Mouse (Mus musculus): ENCODE data around the gene Hacd2. TPM values are rescaled to one million over a fixed set of nuclear protein-coding genes. Genes with fewer than 3 reads are reported as not detected.

Gene Hacd2
- polyA plus RNA-seq, 1 experiment from 2014 or later: 28.9 TPM

- WGBS: 94% methylated on average over 1 of the region's 1 CpGs
- no peaks in the 10 kb centered on the region; the same call in 1 of the 2 replicates for H3K4me1 ChIP-seq (ENCODE audit: control insufficient read depth, insufficient read depth, low read length)
- no peaks in the 10 kb centered on the region for H3K27me3 ChIP-seq (ENCODE audit: control insufficient read depth, insufficient read depth, low read length)
- H3K27ac ChIP-seq (ENCODE audit: low read depth, low read length): no peak overlapping the region
- no peaks in the 10 kb centered on the region for H3K36me3 ChIP-seq (ENCODE audit: control insufficient read depth, insufficient read depth, low read length)
- no peaks in the 10 kb centered on the region for H3K9me3 ChIP-seq (ENCODE audit: control insufficient read depth, low read length)
- no peak overlapping the region for H3K9ac ChIP-seq (replicated peaks; ENCODE audit: low read depth, low read length)
- no peak overlapping the region for H3K4me3 ChIP-seq (ENCODE audit: low read depth, low read length)
- no peak for ATAC-seq (ENCODE audit: low read depth)
- no peak overlapping the region for H3K4me2 ChIP-seq (ENCODE audit: low read depth, low read length)
These were observed 3.7 kb upstream of the Hacd2 start for GRCm38 (mm10) chr16:35018470-35018974.

- 57% methylated on average over 5 of the region's 5 CpGs for WGBS
- ATAC-seq (ENCODE audit: low read depth): no peak; the same call in 1 of the 2 replicates
These were observed 356 bp upstream of the Hacd2 start for GRCm38 (mm10) chr16:35021903-35022241.

GRCm38 (mm10) chr16:35023138-35023735 is 1.0 kb downstream of the Hacd2 start:
- peak overlapping the region; percentile 83; the same call in 1 of the 2 replicates for H3K9ac ChIP-seq (replicated peaks; ENCODE audit: low read depth, low read length)
- no peaks in the 10 kb centered on the region for H3K9me3 ChIP-seq (ENCODE audit: control insufficient read depth, low read length)
- H3K27ac ChIP-seq (ENCODE audit: low read depth, low read length): no peak overlapping the region
- H3K27me3 ChIP-seq (ENCODE audit: control insufficient read depth, insufficient read depth, low read length): no peaks in the 10 kb centered on the region
- no peaks in the 10 kb centered on the region for H3K36me3 ChIP-seq (ENCODE audit: control insufficient read depth, insufficient read depth, low read length)
- H3K4me1 ChIP-seq (ENCODE audit: control insufficient read depth, insufficient read depth, low read length): no peaks in the 10 kb centered on the region; the same call in 1 of the 2 replicates
- no peak for ATAC-seq (ENCODE audit: low read depth)
- peak overlapping the region; percentile 86 for H3K4me3 ChIP-seq (ENCODE audit: low read depth, low read length)
- H3K4me2 ChIP-seq (ENCODE audit: low read depth, low read length): peak overlapping the region; percentile 46
- 4% methylated on average over 8 of the region's 8 CpGs for WGBS

More at GRCm38 (mm10) chr16:35021903-35022241, 356 bp upstream of the Hacd2 start:
- Histone ChIP-seq H3K36me3 (ENCODE audit: control insufficient read depth, insufficient read depth, low read length) (no peaks in the 10 kb centered on the region), H3K9me3 (ENCODE audit: control insufficient read depth, low read length) (no peaks in the 10 kb centered on the region), H3K9ac (replicated peaks; ENCODE audit: low read depth, low read length) (0 out of 2 replicates have a peak overlapping the region, but pooled peaks have one; percentile 21), H3K27ac (ENCODE audit: low read depth, low read length) (no peak overlapping the region; the same call in 1 of the 2 replicates), H3K4me3 (ENCODE audit: low read depth, low read length) (peak overlapping the region; percentile 86), H3K4me2 (ENCODE audit: low read depth, low read length) (peak overlapping the region; percentile 46), H3K4me1 (ENCODE audit: control insufficient read depth, insufficient read depth, low read length) (no peaks in the 10 kb centered on the region; the same call in 1 of the 2 replicates), H3K27me3 (ENCODE audit: control insufficient read depth, insufficient read depth, low read length) (no peaks in the 10 kb centered on the region)

GRCm38 (mm10) chr16:35024300-35024699 is 2.1 kb downstream of the Hacd2 start:
- Histone ChIP-seq H3K36me3 (ENCODE audit: control insufficient read depth, insufficient read depth, low read length) (peaks cover 4% of the 10 kb centered on the region; the same call in 1 of the 2 replicates), H3K9me3 (ENCODE audit: control insufficient read depth, low read length) (no peaks in the 10 kb centered on the region), H3K27ac (ENCODE audit: low read depth, low read length) (no peak overlapping the region), H3K4me3 (ENCODE audit: low read depth, low read length) (no peak overlapping the region), H3K4me2 (ENCODE audit: low read depth, low read length) (no peak overlapping the region), H3K9ac (replicated peaks; ENCODE audit: low read depth, low read length) (no peak overlapping the region), H3K27me3 (ENCODE audit: control insufficient read depth, insufficient read depth, low read length) (no peaks in the 10 kb centered on the region), H3K4me1 (ENCODE audit: control insufficient read depth, insufficient read depth, low read length) (no peaks in the 10 kb centered on the region; the same call in 1 of the 2 replicates)
- ATAC-seq (ENCODE audit: low read depth): no peak
- 86% methylated on average over 5 of the region's 5 CpGs for WGBS

- Histone ChIP-seq H3K9me3 (ENCODE audit: control insufficient read depth, low read length) (no peaks in the 10 kb centered on the region), H3K27me3 (ENCODE audit: control insufficient read depth, insufficient read depth, low read length) (no peaks in the 10 kb centered on the region), H3K4me2 (ENCODE audit: low read depth, low read length) (no peak overlapping the region), H3K4me3 (ENCODE audit: low read depth, low read length) (no peak overlapping the region), H3K9ac (replicated peaks; ENCODE audit: low read depth, low read length) (no peak overlapping the region), H3K4me1 (ENCODE audit: control insufficient read depth, insufficient read depth, low read length) (no peaks in the 10 kb centered on the region; the same call in 1 of the 2 replicates), H3K36me3 (ENCODE audit: control insufficient read depth, insufficient read depth, low read length) (peaks cover 8% of the 10 kb centered on the region; the same call in 1 of the 2 replicates), H3K27ac (ENCODE audit: low read depth, low read length) (no peak overlapping the region)
- ATAC-seq (ENCODE audit: low read depth): no peak
- WGBS: 90% methylated on average over 4 of the region's 4 CpGs
These were observed 3.1 kb downstream of the Hacd2 start for GRCm38 (mm10) chr16:35025347-35025746.

GRCm38 (mm10) chr16:35033241-35033640 is 11.0 kb downstream of the Hacd2 start:
- no peaks in the 10 kb centered on the region for H3K27me3 ChIP-seq (ENCODE audit: control insufficient read depth, insufficient read depth, low read length)
- H3K4me2 ChIP-seq (ENCODE audit: low read depth, low read length): no peak overlapping the region
- peaks cover 8% of the 10 kb centered on the region; the same call in 1 of the 2 replicates for H3K36me3 ChIP-seq (ENCODE audit: control insufficient read depth, insufficient read depth, low read length)
- H3K27ac ChIP-seq (ENCODE audit: low read depth, low read length): no peak overlapping the region
- no peak overlapping the region for H3K9ac ChIP-seq (replicated peaks; ENCODE audit: low read depth, low read length)
- no peaks in the 10 kb centered on the region for H3K4me1 ChIP-seq (ENCODE audit: control insufficient read depth, insufficient read depth, low read length)
- H3K4me3 ChIP-seq (ENCODE audit: low read depth, low read length): no peak overlapping the region
- 89% methylated on average over 3 of the region's 3 CpGs for WGBS
- ATAC-seq (ENCODE audit: low read depth): no peak
- no peaks in the 10 kb centered on the region for H3K9me3 ChIP-seq (ENCODE audit: control insufficient read depth, low read length)

- Histone ChIP-seq H3K9me3 (ENCODE audit: control insufficient read depth, low read length) (no peaks in the 10 kb centered on the region), H3K4me3 (ENCODE audit: low read depth, low read length) (no peak overlapping the region), H3K27ac (ENCODE audit: low read depth, low read length) (no peak overlapping the region), H3K27me3 (ENCODE audit: control insufficient read depth, insufficient read depth, low read length) (no peaks in the 10 kb centered on the region), H3K4me1 (ENCODE audit: control insufficient read depth, insufficient read depth, low read length) (no peaks in the 10 kb centered on the region), H3K36me3 (ENCODE audit: control insufficient read depth, insufficient read depth, low read length) (peaks cover 5% of the 10 kb centered on the region; the same call in 1 of the 2 replicates), H3K9ac (replicated peaks; ENCODE audit: low read depth, low read length) (no peak overlapping the region), H3K4me2 (ENCODE audit: low read depth, low read length) (no peak overlapping the region)
- 82% methylated on average over 8 of the region's 8 CpGs for WGBS
- ATAC-seq (ENCODE audit: low read depth): no peak
These were observed 11.8 kb downstream of the Hacd2 start for GRCm38 (mm10) chr16:35033809-35034577.

- Histone ChIP-seq H3K4me3 (ENCODE audit: low read depth, low read length) (no peak overlapping the region), H3K27me3 (ENCODE audit: control insufficient read depth, insufficient read depth, low read length) (no peaks in the 10 kb centered on the region), H3K4me1 (ENCODE audit: control insufficient read depth, insufficient read depth, low read length) (no peaks in the 10 kb centered on the region), H3K9me3 (ENCODE audit: control insufficient read depth, low read length) (no peaks in the 10 kb centered on the region), H3K4me2 (ENCODE audit: low read depth, low read length) (no peak overlapping the region), H3K9ac (replicated peaks; ENCODE audit: low read depth, low read length) (no peak overlapping the region), H3K36me3 (ENCODE audit: control insufficient read depth, insufficient read depth, low read length) (0 out of 2 replicates have a peak, but pooled peaks cover 3% of the 10 kb centered on the region), H3K27ac (ENCODE audit: low read depth, low read length) (no peak overlapping the region)
- 91% methylated on average over 5 of the region's 5 CpGs for WGBS
- no peak for ATAC-seq (ENCODE audit: low read depth)
These were observed 12.7 kb downstream of the Hacd2 start for GRCm38 (mm10) chr16:35034971-35035370.

- Histone ChIP-seq H3K36me3 (ENCODE audit: control insufficient read depth, insufficient read depth, low read length) (no peaks in the 10 kb centered on the region), H3K4me1 (ENCODE audit: control insufficient read depth, insufficient read depth, low read length) (no peaks in the 10 kb centered on the region), H3K4me3 (ENCODE audit: low read depth, low read length) (no peak overlapping the region), H3K27ac (ENCODE audit: low read depth, low read length) (no peak overlapping the region), H3K9me3 (ENCODE audit: control insufficient read depth, low read length) (no peaks in the 10 kb centered on the region), H3K9ac (replicated peaks; ENCODE audit: low read depth, low read length) (no peak overlapping the region), H3K4me2 (ENCODE audit: low read depth, low read length) (no peak overlapping the region), H3K27me3 (ENCODE audit: control insufficient read depth, insufficient read depth, low read length) (no peaks in the 10 kb centered on the region)
- 84% methylated on average over 5 of the region's 5 CpGs for WGBS
- no peak for ATAC-seq (ENCODE audit: low read depth)
These were observed 14.5 kb downstream of the Hacd2 start for GRCm38 (mm10) chr16:35036754-35037153.
